Mouse (Mus musculus): ENCODE data around the gene Bmper. TPM values are rescaled to one million over a fixed set of nuclear protein-coding genes. Genes with fewer than 3 reads are reported as not detected.

Gene Bmper
- polyA plus RNA-seq, 1 experiment from 2014 or later: 13.7 TPM

DNA sequence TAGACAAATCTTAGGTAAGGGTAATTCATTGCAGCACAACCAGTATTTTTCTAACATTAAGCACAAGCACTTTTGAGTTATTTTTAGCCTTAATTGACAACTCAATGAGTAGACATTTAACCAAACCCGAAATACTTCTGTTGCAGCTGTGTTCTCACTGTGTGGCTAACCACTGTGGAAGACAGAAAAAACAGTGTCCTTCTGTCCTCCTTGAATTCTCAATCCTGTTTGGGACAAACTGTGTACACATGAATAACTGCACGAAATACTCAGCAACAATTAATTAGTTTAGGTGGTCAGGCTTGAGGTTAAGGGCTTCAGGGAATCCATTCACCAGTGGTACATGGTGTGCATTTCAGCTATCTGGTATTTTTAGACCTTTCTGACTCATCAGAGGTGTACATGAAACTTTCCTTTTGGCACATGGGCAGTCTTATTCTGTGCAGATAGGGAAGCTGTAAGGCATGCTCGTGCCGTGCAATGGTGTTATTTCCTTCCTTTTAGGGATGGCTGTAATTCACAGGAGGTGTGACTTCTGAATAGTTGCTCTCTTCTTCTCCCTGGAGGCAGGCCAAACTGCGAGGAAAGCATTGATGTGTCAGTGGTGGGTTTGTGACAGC, 131.4 kb downstream of the Bmper start:
- no peak for ATAC-seq
- Histone ChIP-seq H3K9ac (no peak overlapping the region), H3K27me3 (no peaks in the 10 kb centered on the region), H3K4me2 (no peak overlapping the region), H3K36me3 (ENCODE audit: poor library complexity, severe bottlenecking) (no peaks in the 10 kb centered on the region), H3K4me1 (0 out of 2 replicates have a peak, but pooled peaks cover 4% of the 10 kb centered on the region), H3K4me3 (no peak overlapping the region), H3K9me3 (replicated peaks) (no peaks in the 10 kb centered on the region), H3K27ac (no peak overlapping the region)
- WGBS: 58% methylated on average over 5 of the region's 5 CpGs

DNA sequence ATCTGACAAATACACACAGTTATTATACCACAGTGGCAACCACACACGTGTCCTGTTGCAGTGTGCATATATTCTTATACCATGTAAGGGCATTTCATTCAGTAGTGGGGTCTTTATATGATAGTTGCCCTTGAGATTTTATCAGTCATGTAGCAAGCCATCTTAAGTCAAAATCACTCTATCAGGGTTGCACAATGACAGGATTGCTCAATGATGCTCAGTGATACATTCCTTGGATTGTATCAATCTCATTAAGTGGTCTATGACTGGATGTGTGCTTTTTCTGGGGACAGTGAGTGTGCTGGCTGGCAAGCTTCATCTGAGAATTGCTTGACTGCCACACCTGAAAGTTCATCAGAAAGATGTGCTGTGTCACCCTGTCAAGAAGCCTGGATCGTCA, 135.2 kb downstream of the Bmper start:
- H3K9ac ChIP-seq: no peak overlapping the region
- 0 out of 2 replicates have a peak, but pooled peaks cover 11% of the 10 kb centered on the region for H3K9me3 ChIP-seq (replicated peaks)
- H3K36me3 ChIP-seq (ENCODE audit: poor library complexity, severe bottlenecking): no peaks in the 10 kb centered on the region
- H3K4me3 ChIP-seq: no peak overlapping the region
- 91% methylated on average over 2 of the region's 2 CpGs for WGBS
- H3K4me1 ChIP-seq: 0 out of 2 replicates have a peak, but pooled peaks cover 4% of the 10 kb centered on the region
- no peak for ATAC-seq
- no peaks in the 10 kb centered on the region for H3K27me3 ChIP-seq
- no peak overlapping the region for H3K4me2 ChIP-seq
- no peak overlapping the region for H3K27ac ChIP-seq

- no peak overlapping the region for H3K27ac ChIP-seq
- no peak for ATAC-seq
- no peaks in the 10 kb centered on the region for H3K4me1 ChIP-seq
- H3K36me3 ChIP-seq (ENCODE audit: poor library complexity, severe bottlenecking): 0 out of 2 replicates have a peak, but pooled peaks cover 5% of the 10 kb centered on the region
- no peak overlapping the region for H3K4me3 ChIP-seq
- 0 out of 2 replicates have a peak, but pooled peaks cover 11% of the 10 kb centered on the region for H3K9me3 ChIP-seq (replicated peaks)
- no peak overlapping the region for H3K9ac ChIP-seq
- H3K4me2 ChIP-seq: no peak overlapping the region
- 86% methylated on average over 2 of the region's 2 CpGs for WGBS
- H3K27me3 ChIP-seq: no peaks in the 10 kb centered on the region
Measured at GRCm38 (mm10) chr9:23363139-23363538, 140.3 kb downstream of the Bmper start.

DNA sequence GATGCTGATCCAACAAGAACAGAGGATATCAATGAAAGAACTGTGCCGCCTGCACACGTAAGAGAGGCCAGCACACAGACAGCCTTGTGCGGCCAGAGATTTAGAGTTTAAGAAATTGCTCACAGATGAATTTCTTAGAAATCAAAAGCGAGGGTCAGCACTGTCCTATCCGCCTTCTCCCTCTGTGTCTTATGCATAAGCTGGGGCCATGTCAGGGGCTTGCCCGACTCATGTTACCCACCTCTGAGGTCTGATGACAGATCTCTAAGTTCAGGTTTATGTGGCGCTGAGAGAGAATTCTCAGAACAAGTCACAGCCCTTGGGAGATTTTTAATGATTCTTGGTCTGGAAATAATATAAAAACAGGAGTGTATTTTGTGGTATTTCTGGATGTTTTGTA, 140.7 kb downstream of the Bmper start:
- no peak overlapping the region for H3K4me2 ChIP-seq
- H3K9ac ChIP-seq: no peak overlapping the region
- no peaks in the 10 kb centered on the region for H3K4me1 ChIP-seq
- H3K4me3 ChIP-seq: no peak overlapping the region
- 88% methylated on average over 7 of the region's 7 CpGs for WGBS
- ATAC-seq: no peak
- H3K9me3 ChIP-seq (replicated peaks): 0 out of 2 replicates have a peak, but pooled peaks cover 11% of the 10 kb centered on the region
- H3K27me3 ChIP-seq: no peaks in the 10 kb centered on the region
- H3K36me3 ChIP-seq (ENCODE audit: poor library complexity, severe bottlenecking): 0 out of 2 replicates have a peak, but pooled peaks cover 5% of the 10 kb centered on the region
- no peak overlapping the region for H3K27ac ChIP-seq

- no peaks in the 10 kb centered on the region for H3K4me1 ChIP-seq
- no peak for ATAC-seq
- no peak overlapping the region for H3K4me2 ChIP-seq
- H3K27me3 ChIP-seq: no peaks in the 10 kb centered on the region
- no peak overlapping the region for H3K4me3 ChIP-seq
- no peak overlapping the region for H3K27ac ChIP-seq
- 0 out of 2 replicates have a peak, but pooled peaks cover 5% of the 10 kb centered on the region for H3K36me3 ChIP-seq (ENCODE audit: poor library complexity, severe bottlenecking)
- WGBS: 94% methylated on average over 2 of the region's 2 CpGs
- H3K9me3 ChIP-seq (replicated peaks): 0 out of 2 replicates have a peak, but pooled peaks cover 11% of the 10 kb centered on the region
- H3K9ac ChIP-seq: no peak overlapping the region
Measured at GRCm38 (mm10) chr9:23364047-23364446, 141.2 kb downstream of the Bmper start.

DNA sequence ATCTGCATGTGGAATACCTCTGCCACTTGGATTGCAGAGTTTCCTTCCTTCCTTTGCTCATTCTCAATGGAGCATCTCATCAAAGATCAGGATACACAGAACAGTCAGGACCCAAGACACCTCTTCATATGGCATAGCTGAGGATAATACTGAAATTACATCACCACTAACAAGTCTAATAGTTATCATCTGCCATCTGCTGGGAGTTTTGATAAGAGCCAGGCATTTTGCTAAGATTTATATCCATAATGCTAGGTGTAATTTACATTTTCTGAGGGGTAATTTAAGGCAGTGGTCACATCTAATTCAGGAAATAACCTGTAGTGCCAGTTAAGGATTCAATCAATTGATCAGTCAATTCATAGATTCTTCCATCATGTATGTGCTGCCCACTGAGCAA, 145.2 kb downstream of the Bmper start:
- Histone ChIP-seq H3K27ac (no peak overlapping the region), H3K4me3 (no peak overlapping the region), H3K36me3 (ENCODE audit: poor library complexity, severe bottlenecking) (0 out of 2 replicates have a peak, but pooled peaks cover 5% of the 10 kb centered on the region), H3K27me3 (no peaks in the 10 kb centered on the region), H3K9me3 (replicated peaks) (no peaks in the 10 kb centered on the region), H3K4me1 (no peaks in the 10 kb centered on the region), H3K9ac (no peak overlapping the region), H3K4me2 (no peak overlapping the region)
- no peak for ATAC-seq

- Histone ChIP-seq H3K27me3 (no peaks in the 10 kb centered on the region), H3K27ac (peak overlapping the region; percentile 40; the same call in 1 of the 2 replicates), H3K4me2 (no peak overlapping the region), H3K4me1 (peaks cover 54% of the 10 kb centered on the region), H3K36me3 (ENCODE audit: poor library complexity, severe bottlenecking) (peaks cover 6% of the 10 kb centered on the region; the same call in 1 of the 2 replicates), H3K9me3 (replicated peaks) (no peaks in the 10 kb centered on the region), H3K4me3 (no peak overlapping the region), H3K9ac (no peak overlapping the region)
- no peak for ATAC-seq
- 20% methylated on average over 4 of the region's 4 CpGs for WGBS
Measured at GRCm38 (mm10) chr9:23374789-23375460, 152.0 kb downstream of the Bmper start.

- H3K4me1 ChIP-seq: peaks cover 77% of the 10 kb centered on the region
- ATAC-seq: peak; percentile 79
- H3K4me2 ChIP-seq: no peak overlapping the region
- H3K9me3 ChIP-seq (replicated peaks): no peaks in the 10 kb centered on the region
- no peak overlapping the region for H3K4me3 ChIP-seq
- H3K27ac ChIP-seq: peak overlapping the region; percentile 92
- no peak overlapping the region for H3K9ac ChIP-seq
- no peaks in the 10 kb centered on the region for H3K27me3 ChIP-seq
- peaks cover 6% of the 10 kb centered on the region; the same call in 1 of the 2 replicates for H3K36me3 ChIP-seq (ENCODE audit: poor library complexity, severe bottlenecking)
- WGBS: 6% methylated on average over 5 of the region's 5 CpGs
Measured at GRCm38 (mm10) chr9:23377831-23378730, 155.2 kb downstream of the Bmper start.

GRCm38 (mm10) chr9:23378731-23379170, 155.9 kb downstream of the Bmper start:
- H3K4me2 ChIP-seq: peak overlapping the region; percentile 20
- peaks cover 77% of the 10 kb centered on the region for H3K4me1 ChIP-seq
- peaks cover 5% of the 10 kb centered on the region; the same call in 1 of the 2 replicates for H3K36me3 ChIP-seq (ENCODE audit: poor library complexity, severe bottlenecking)
- peak overlapping the region; percentile 92 for H3K27ac ChIP-seq
- peak; percentile 91 for ATAC-seq
- WGBS: 4% methylated on average over 6 of the region's 6 CpGs
- H3K27me3 ChIP-seq: no peaks in the 10 kb centered on the region
- H3K4me3 ChIP-seq: no peak overlapping the region
- H3K9me3 ChIP-seq (replicated peaks): no peaks in the 10 kb centered on the region
- H3K9ac ChIP-seq: no peak overlapping the region

DNA sequence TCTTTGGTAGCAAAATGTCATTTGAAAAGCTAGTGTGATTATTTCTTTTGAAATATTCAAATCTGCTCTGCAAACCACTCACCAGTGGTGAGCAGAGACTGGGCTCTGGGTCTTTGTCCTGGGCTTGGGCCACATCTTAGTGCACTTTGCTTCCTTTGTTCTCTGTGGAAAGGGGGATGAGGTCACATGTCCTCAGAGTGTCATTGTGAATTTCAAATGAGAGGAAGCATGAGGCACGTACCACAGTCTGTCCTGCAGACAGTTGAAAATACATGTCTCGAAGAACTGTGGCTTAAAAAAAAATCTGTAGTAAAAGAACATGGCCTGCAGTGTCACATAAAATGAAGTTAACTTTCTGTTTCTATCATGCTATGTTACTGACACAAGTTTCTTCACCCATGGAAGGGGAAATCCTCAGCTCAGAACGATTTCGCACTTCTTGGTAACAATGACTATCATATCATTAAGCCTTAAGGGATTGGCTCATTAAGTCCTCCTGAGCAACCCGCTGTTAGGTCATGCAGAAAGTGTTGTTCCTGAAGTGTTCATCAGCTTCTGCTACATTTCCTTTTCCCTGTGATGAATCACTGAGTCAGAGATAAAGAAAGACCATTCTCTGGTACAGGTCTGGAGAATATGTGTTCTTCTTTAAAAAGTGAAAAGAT, 157.4 kb downstream of the Bmper start:
- no peaks in the 10 kb centered on the region for H3K9me3 ChIP-seq (replicated peaks)
- no peak overlapping the region for H3K4me2 ChIP-seq
- H3K4me1 ChIP-seq: peaks cover 65% of the 10 kb centered on the region
- no peak overlapping the region for H3K4me3 ChIP-seq
- H3K27ac ChIP-seq: peak overlapping the region; percentile 92
- H3K27me3 ChIP-seq: no peaks in the 10 kb centered on the region
- no peak for ATAC-seq
- no peaks in the 10 kb centered on the region for H3K36me3 ChIP-seq (ENCODE audit: poor library complexity, severe bottlenecking)
- WGBS: 12% methylated on average over 5 of the region's 5 CpGs
- H3K9ac ChIP-seq: no peak overlapping the region

GRCm38 (mm10) chr9:23383291-23383690, 160.4 kb downstream of the Bmper start:
- no peak overlapping the region for H3K4me2 ChIP-seq
- no peaks in the 10 kb centered on the region for H3K36me3 ChIP-seq (ENCODE audit: poor library complexity, severe bottlenecking)
- no peak overlapping the region for H3K27ac ChIP-seq
- ATAC-seq: no peak
- H3K27me3 ChIP-seq: no peaks in the 10 kb centered on the region
- no peak overlapping the region for H3K9ac ChIP-seq
- H3K9me3 ChIP-seq (replicated peaks): no peaks in the 10 kb centered on the region
- 79% methylated on average over 8 of the region's 8 CpGs for WGBS
- no peak overlapping the region for H3K4me3 ChIP-seq
- H3K4me1 ChIP-seq: peaks cover 48% of the 10 kb centered on the region

Data from forebrain, embryonic 13.5 days (tissue).